Mouse (Mus musculus) embryonic fibroblast, embryonic 13.5 days (primary cell): ENCODE results near the gene Cadm1.

Source experiments
- CTCF ChIP-seq: IDR thresholded peaks from 2 replicates; pipeline ENCODE4 v1.5.1; 2011; ENCODE audit warnings: mild to moderate bottlenecking, control low read depth, low read length, moderate library complexity, borderline replicate concordance; ENCODE audit not compliant: insufficient read depth
- POLR2A ChIP-seq: IDR thresholded peaks from 2 replicates; pipeline ENCODE4 v1.6.1; 2011; ENCODE audit warnings: low read depth, mild to moderate bottlenecking, control low read depth, low read length, moderate library complexity

DNA sequence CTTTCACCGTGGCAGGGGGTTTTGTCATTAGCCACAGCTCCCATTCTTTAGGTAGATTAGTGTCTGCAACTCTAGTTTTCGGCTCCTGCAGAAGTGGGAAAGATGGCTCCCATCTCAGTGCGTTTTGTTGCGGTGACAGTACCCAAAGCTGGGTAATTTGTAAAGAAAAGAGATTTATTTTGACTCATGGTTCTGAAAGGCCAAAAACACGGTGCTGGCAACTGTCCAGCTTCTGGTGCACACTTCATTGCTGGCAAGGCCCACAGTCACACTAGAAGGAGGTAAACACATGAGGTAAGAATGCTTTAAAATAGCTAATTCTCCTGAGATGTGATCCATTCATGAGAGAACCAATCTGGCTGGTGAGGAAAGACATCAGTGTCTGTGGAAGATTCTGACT is 18.9 kb downstream of the Cadm1 start:
- TF ChIP-seq CTCF, result no peak
- TF ChIP-seq POLR2A, result no peak
